Mouse (Mus musculus): ENCODE measurements around the gene Gm36864. TPM values are rescaled to one million over a fixed set of nuclear protein-coding genes. Genes with fewer than 3 reads are reported as not detected.
"Not testable (repeated sequence)": the region's sequence is repeated elsewhere in the genome, so short reads cannot be mapped to it uniquely, and the experiment has no call there.

Gm36864 gene
- not detected for total RNA-seq (2021)
- long read RNA-seq, experiment 1: 0 reads
- long read RNA-seq, experiment 2: 0 reads

GRCm38 (mm10) chr7:44235909-44236308 lies at the start of gene Gm36864:
Gene Gm36864 (plus strand): TSS chr7:44236177.
- intact Hi-C loops (cut with DNase I): no loop called here
- DNase-seq (ENCODE audit: low spot score in 2 of 2): no peak

GRCm38 (mm10) chr7:44186516-44186915 lies 49.5 kb upstream of the Gm36864 start:
- intact Hi-C loops (cut with DNase I); DNase-seq (ENCODE audit: low spot score in 2 of 2): not testable (repeated sequence)

GRCm38 (mm10) chr7:44187936-44188335 lies 48.0 kb upstream of the Gm36864 start, which contains the start of gene Klk1b24:
Gene Klk1b24 (plus strand): TSS chr7:44188236.
- intact Hi-C loops (cut with DNase I); DNase-seq (ENCODE audit: low spot score in 2 of 2): not testable (repeated sequence)

- intact Hi-C loops (cut with DNase I); DNase-seq (ENCODE audit: low spot score in 2 of 2): not testable (repeated sequence)
Measured at GRCm38 (mm10) chr7:44193466-44193865, 42.5 kb upstream of the Gm36864 start.

GRCm38 (mm10) chr7:44197891-44198290 lies 38.1 kb upstream of the Gm36864 start, which contains the start of gene Klk1b3:
Gene Klk1b3 (plus strand): TSS chr7:44198191.
- intact Hi-C loops (cut with DNase I): no loop called here
- DNase-seq (ENCODE audit: low spot score in 2 of 2): no peak

GRCm38 (mm10) chr7:44207135-44207534 lies 28.8 kb upstream of the Gm36864 start, which contains the start of gene Klk1b4:
Gene Klk1b4 (plus strand): TSS chr7:44207435.
- DNase-seq (ENCODE audit: low spot score in 2 of 2); intact Hi-C loops (cut with DNase I): not testable (repeated sequence)

- DNase-seq (ENCODE audit: low spot score in 2 of 2): no peak
- intact Hi-C loops (cut with DNase I): no loop called here
Measured at GRCm38 (mm10) chr7:44208307-44208706, 27.7 kb upstream of the Gm36864 start.

GRCm38 (mm10) chr7:44215645-44216044 lies 20.3 kb upstream of the Gm36864 start, which contains the start of gene Klk1b5:
Gene Klk1b5 (plus strand): TSS chr7:44215945.
- no peak for DNase-seq (ENCODE audit: low spot score in 2 of 2)
- intact Hi-C loops (cut with DNase I): no loop called here

- DNase-seq (ENCODE audit: low spot score in 2 of 2); intact Hi-C loops (cut with DNase I): not testable (repeated sequence)
Measured at GRCm38 (mm10) chr7:44221601-44222000, 14.4 kb upstream of the Gm36864 start.

- intact Hi-C loops (cut with DNase I); DNase-seq (ENCODE audit: low spot score in 2 of 2): not testable (repeated sequence)
Measured at GRCm38 (mm10) chr7:44222335-44222734, 13.6 kb upstream of the Gm36864 start.

- DNase-seq (ENCODE audit: low spot score in 2 of 2): no peak
- intact Hi-C loops (cut with DNase I): no loop called here
Measured at GRCm38 (mm10) chr7:44225076-44225475, 10.9 kb upstream of the Gm36864 start, which contains the start of gene Klk1. Gene Klk1 (plus strand): TSS chr7:44225360.

- no peak for DNase-seq (ENCODE audit: low spot score in 2 of 2)
- intact Hi-C loops (cut with DNase I): no loop called here
Measured at GRCm38 (mm10) chr7:44239913-44240312, 3.9 kb downstream of the Gm36864 start.

GRCm38 (mm10) chr7:44240712-44241111 lies 4.7 kb downstream of the Gm36864 start:
- intact Hi-C loops (cut with DNase I): no loop called here
- DNase-seq (ENCODE audit: low spot score in 2 of 2): no peak

- intact Hi-C loops (cut with DNase I): no loop called here
- no peak for DNase-seq (ENCODE audit: low spot score in 2 of 2)
Measured at GRCm38 (mm10) chr7:44241163-44241562, 5.2 kb downstream of the Gm36864 start.

- intact Hi-C loops (cut with DNase I): no loop called here
- DNase-seq (ENCODE audit: low spot score in 2 of 2): no peak
Measured at GRCm38 (mm10) chr7:44244080-44244479, 8.1 kb downstream of the Gm36864 start.

GRCm38 (mm10) chr7:44246055-44246983 lies 10.3 kb downstream of the Gm36864 start, which contains the start of the genes 1700028J19Rik and 2410002F23Rik:
Gene 1700028J19Rik (minus strand): TSS chr7:44246695.
Gene 2410002F23Rik (plus strand): TSS chr7:44246722.
- intact Hi-C loops (cut with DNase I): no loop called here

GRCm38 (mm10) chr7:44246984-44247470 lies 11.1 kb downstream of the Gm36864 start:
- intact Hi-C loops (cut with DNase I): no loop called here
- DNase-seq (ENCODE audit: low spot score in 2 of 2): peak in 1 of 2 experiments; percentile 70

More at GRCm38 (mm10) chr7:44246055-44246983, 10.3 kb downstream of the Gm36864 start, which contains the start of the genes 1700028J19Rik and 2410002F23Rik:
- DNase-seq (ENCODE audit: low spot score in 2 of 2): peak; percentile 90 to 92

GRCm38 (mm10) chr7:44247971-44248370 lies 12.0 kb downstream of the Gm36864 start:
- intact Hi-C loops (cut with DNase I): no loop called here
- DNase-seq (ENCODE audit: low spot score in 2 of 2): no peak

GRCm38 (mm10) chr7:44249248-44249647 lies 13.3 kb downstream of the Gm36864 start:
- no peak for DNase-seq (ENCODE audit: low spot score in 2 of 2)
- intact Hi-C loops (cut with DNase I): no loop called here

- DNase-seq (ENCODE audit: low spot score in 2 of 2); intact Hi-C loops (cut with DNase I): not testable (repeated sequence)
Measured at GRCm38 (mm10) chr7:44250732-44251275, 14.8 kb downstream of the Gm36864 start.

All from left cerebral cortex, postnatal 14 days (tissue).